Mouse (Mus musculus) left cerebral cortex, postnatal 4 days (tissue): Measurements from ENCODE around the gene Ung. TPM values are rescaled to one million over a fixed set of nuclear protein-coding genes. Genes with fewer than 3 reads are reported as not detected.

Source experiments
- DNase-seq: peaks from one replicate; pipeline ENCODE4 v3.0.0-alpha.2; 2022
- intact Hi-C: fragments of 180-260 bp; cut with DNase I; formaldehyde crosslinking; loops from one replicate; pipeline ENCODE4 v1.15.1; 2025
- total RNA-seq, 2 experiments: library from RNA; stranded (reverse); gene quantifications; 2 replicates each; pipeline ENCODE4 v1.2.3; 2021

Gene Ung
- total RNA-seq, result 1 to 10 TPM; 5.6 to 6.0 TPM

GRCm38 (mm10) chr5:114130211-114130605 lies at the start of gene Ung:
Gene Ung (plus strand): TSS chr5:114130386.
- intact Hi-C loops, result no loop called here
- peak; percentile 82 for DNase-seq

- no peak for DNase-seq
These were observed 44.7 kb upstream of the Ung start for GRCm38 (mm10) chr5:114085501-114085900.

GRCm38 (mm10) chr5:114087875-114088480 lies 42.2 kb upstream of the Ung start:
- intact Hi-C loops, result no loop called here
- DNase-seq, result peak; percentile 24

More at GRCm38 (mm10) chr5:114085501-114085900, 44.7 kb upstream of the Ung start:
- intact Hi-C loops, result no loop called here

- no peak for DNase-seq
- intact Hi-C loops, result no loop called here
These were observed 39.7 kb upstream of the Ung start for GRCm38 (mm10) chr5:114090421-114091013.

- intact Hi-C loops, result no loop called here
- peak; percentile 79 for DNase-seq
These were observed 39.0 kb upstream of the Ung start, which contains the start of gene Svop for GRCm38 (mm10) chr5:114091057-114091807. Gene Svop (minus strand): TSS chr5:114091570.

- intact Hi-C loops, result no loop called here
- DNase-seq, result peak; percentile 91
These were observed 30.3 kb upstream of the Ung start for GRCm38 (mm10) chr5:114099709-114100389.

- intact Hi-C loops, result no loop called here
- DNase-seq, result no peak
These were observed 29.6 kb upstream of the Ung start for GRCm38 (mm10) chr5:114100390-114101099.

- intact Hi-C loops, result no loop called here
- DNase-seq, result no peak
These were observed 28.3 kb upstream of the Ung start for GRCm38 (mm10) chr5:114101873-114102272.

DNA sequence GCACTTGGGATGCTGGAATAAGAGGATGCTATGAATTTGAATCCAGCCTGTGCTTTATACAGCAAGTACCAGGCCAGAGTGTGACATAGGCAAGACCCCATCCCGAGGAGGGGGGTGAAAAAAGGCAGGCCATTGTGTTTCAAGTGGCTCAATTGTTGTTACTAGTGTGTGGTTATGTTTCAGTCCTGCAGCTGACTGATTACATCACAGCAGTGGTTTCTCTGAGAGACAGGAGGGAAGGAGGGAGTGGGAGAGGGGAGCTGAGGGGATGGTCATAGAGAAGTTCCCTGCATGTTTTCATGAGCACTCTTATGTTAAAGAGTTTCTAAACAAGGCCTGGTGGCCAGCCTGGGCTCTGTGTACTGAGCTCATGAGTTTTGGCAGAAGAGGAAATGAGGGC lies 27.4 kb upstream of the Ung start:
- intact Hi-C loops, result no loop called here
- DNase-seq, result no peak

GRCm38 (mm10) chr5:114106391-114106935 lies 23.7 kb upstream of the Ung start:
- intact Hi-C loops, result no loop called here
- DNase-seq, result no peak

DNA sequence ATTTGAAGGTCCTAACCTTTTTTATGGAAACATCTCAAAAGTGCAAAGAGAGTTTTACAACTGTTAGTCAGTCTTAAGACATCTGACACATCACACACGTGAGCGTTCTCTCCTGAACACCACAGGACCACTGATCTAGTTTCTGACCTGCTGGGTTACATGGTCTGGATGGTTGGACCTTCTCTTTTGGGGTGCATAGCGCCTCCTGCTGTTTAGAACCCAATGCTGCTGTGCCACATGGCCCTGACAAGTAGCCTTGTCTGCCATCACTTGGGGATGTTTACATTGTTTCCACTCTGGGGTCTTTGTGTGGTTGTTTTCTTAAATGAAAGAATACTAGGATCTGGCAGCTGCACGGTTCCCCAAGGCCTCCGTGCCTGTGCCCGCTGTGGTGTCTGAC lies 16.9 kb upstream of the Ung start:
- no peak for DNase-seq
- intact Hi-C loops, result no loop called here

DNA sequence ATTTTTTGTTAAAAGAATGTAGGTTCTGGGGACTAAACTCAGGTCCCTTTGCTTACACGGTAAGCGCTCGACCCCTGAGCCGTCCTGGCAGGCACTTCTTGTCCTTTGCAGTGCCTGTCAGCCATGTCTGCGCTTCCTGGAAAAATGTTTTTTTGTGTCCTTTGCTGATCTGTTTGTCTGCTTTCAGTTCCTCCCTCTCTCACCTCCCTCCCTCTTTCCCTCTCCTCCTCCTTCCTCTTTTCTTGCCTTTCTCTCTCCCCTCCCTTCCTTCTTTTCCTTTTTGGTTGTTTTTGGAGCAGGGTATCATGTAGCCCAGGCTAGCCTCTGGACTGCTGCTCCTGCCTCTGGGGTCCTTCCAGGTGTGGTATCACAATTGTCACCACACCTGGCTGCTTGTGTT lies 15.2 kb upstream of the Ung start:
- no peak for DNase-seq
- intact Hi-C loops, result no loop called here

DNA sequence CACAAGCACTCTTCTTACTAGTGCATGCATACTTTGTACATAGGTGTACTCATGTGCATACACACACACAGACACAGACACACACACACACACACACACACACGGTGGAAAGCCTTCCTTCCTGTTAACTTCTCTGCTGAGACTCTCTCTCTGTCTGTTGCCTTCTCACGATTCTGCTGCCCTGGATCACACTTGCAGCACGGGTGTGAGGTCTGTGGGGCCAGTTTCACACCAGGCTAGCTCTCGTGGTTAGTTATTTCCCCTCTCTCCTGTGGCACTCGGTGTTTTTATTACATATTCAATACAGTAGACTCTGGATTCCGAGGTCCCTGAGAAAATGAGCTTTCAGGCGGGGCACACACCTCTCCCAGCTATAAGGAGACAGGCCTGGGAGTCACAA lies 13.6 kb upstream of the Ung start:
- DNase-seq, result no peak
- intact Hi-C loops, result no loop called here

DNA sequence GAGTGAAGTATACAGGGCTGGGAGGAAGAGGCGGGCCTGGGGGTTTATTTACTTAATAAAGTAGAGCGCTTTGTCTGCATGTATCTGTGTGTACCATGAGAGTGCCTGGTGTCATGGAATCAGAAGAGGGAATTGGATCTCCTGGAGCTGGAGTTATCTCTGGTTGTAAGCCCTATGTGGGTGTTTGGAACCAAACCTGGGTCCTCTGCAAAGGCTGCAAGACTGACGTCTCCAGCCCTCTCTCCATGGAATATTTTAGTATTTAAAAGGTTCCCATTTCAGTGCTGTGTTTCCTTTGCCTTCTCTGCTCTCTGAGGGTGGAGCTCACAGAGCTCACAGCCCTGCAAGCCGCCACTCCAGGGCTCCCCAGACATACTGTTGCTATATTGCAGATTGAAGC lies 10.4 kb upstream of the Ung start:
- DNase-seq, result no peak
- intact Hi-C loops, result no loop called here

- no peak for DNase-seq
- intact Hi-C loops, result no loop called here
These were observed 4.2 kb upstream of the Ung start for GRCm38 (mm10) chr5:114126008-114126407.

GRCm38 (mm10) chr5:114126499-114127244 lies 3.5 kb upstream of the Ung start:
- no peak for DNase-seq
- intact Hi-C loops, result no loop called here

GRCm38 (mm10) chr5:114127374-114128349 lies 2.5 kb upstream of the Ung start, which contains the start of gene Alkbh2:
Gene Alkbh2 (minus strand): TSS chr5:114128218.
- intact Hi-C loops, result no loop called here
- DNase-seq, result peak; percentile 82

- intact Hi-C loops, result no loop called here
These were observed 506 bp upstream of the Ung start for GRCm38 (mm10) chr5:114129550-114130210.

More at GRCm38 (mm10) chr5:114129550-114130210, 506 bp upstream of the Ung start:
- DNase-seq, result no peak
